Mouse (Mus musculus): ENCODE data around the gene Aak1. TPM values are rescaled to one million over a fixed set of nuclear protein-coding genes. Genes with fewer than 3 reads are reported as not detected.

The Aak1 gene
- polyA plus RNA-seq, 1 experiment from 2014 or later = 16.6 TPM

DNA sequence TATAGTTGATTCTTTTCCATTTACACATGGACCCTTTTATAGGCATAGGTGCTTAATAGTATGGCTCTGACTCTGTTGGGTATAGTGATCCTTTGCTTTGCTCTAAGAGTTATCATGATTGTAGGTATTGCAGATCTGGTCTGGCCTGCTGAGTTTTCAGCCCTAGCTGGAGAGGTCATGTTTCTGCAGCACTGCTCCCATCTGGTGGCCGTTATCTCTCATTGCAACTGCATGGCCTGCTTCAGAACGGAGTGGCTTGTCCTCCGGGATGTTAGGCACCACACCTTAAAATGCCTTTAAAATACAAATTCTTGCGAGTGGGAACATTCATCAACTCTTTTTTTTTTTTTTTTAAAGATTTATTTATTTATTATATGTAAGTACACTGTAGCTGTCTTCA lies 72.6 kb downstream of the Aak1 start:
- Histone ChIP-seq H3K4me1 (replicated peaks) (peaks cover 35% of the 10 kb centered on the region), H3K4me2 (no peak overlapping the region), H3K27me3 (no peaks in the 10 kb centered on the region), H3K36me3 (peaks cover 15% of the 10 kb centered on the region), H3K4me3 (no peak overlapping the region), H3K27ac (no peak overlapping the region), H3K9me3 (replicated peaks) (no peaks in the 10 kb centered on the region), H3K9ac (no peak overlapping the region)
- 17% methylated on average over 4 of the region's 4 CpGs for WGBS
- no peak for ATAC-seq (replicated peaks; ENCODE audit: insufficient number of reproducible peaks, insufficient read depth, low FRiP score, low read depth)

GRCm38 (mm10) chr6:86924746-86925145 lies 75.4 kb downstream of the Aak1 start:
- WGBS = 88% methylated on average over 4 of the region's 4 CpGs

GRCm38 (mm10) chr6:86934541-86934940 lies 85.2 kb downstream of the Aak1 start:
- Histone ChIP-seq H3K4me2 (no peak overlapping the region), H3K9ac (no peak overlapping the region), H3K9me3 (replicated peaks) (no peaks in the 10 kb centered on the region), H3K27ac (no peak overlapping the region), H3K36me3 (peaks cover 37% of the 10 kb centered on the region), H3K27me3 (no peaks in the 10 kb centered on the region), H3K4me3 (no peak overlapping the region), H3K4me1 (replicated peaks) (no peaks in the 10 kb centered on the region; the same call in 1 of the 2 replicates)
- 64% methylated on average over 5 of the region's 5 CpGs for WGBS
- ATAC-seq (replicated peaks; ENCODE audit: insufficient number of reproducible peaks, insufficient read depth, low FRiP score, low read depth) = no peak

More at GRCm38 (mm10) chr6:86924746-86925145, 75.4 kb downstream of the Aak1 start:
- H3K27ac ChIP-seq = no peak overlapping the region
- no peaks in the 10 kb centered on the region for H3K27me3 ChIP-seq
- no peaks in the 10 kb centered on the region for H3K9me3 ChIP-seq (replicated peaks)
- no peak overlapping the region for H3K4me3 ChIP-seq
- H3K4me2 ChIP-seq = no peak overlapping the region
- H3K4me1 ChIP-seq (replicated peaks) = peaks cover 7% of the 10 kb centered on the region
- H3K36me3 ChIP-seq = peaks cover 31% of the 10 kb centered on the region
- ATAC-seq (replicated peaks; ENCODE audit: insufficient number of reproducible peaks, insufficient read depth, low FRiP score, low read depth) = no peak
- no peak overlapping the region for H3K9ac ChIP-seq

- Histone ChIP-seq H3K4me1 (replicated peaks) (peaks cover 4% of the 10 kb centered on the region; the same call in 1 of the 2 replicates), H3K4me3 (no peak overlapping the region), H3K4me2 (no peak overlapping the region), H3K9me3 (replicated peaks) (no peaks in the 10 kb centered on the region), H3K27ac (no peak overlapping the region), H3K27me3 (no peaks in the 10 kb centered on the region), H3K9ac (no peak overlapping the region), H3K36me3 (peaks cover 58% of the 10 kb centered on the region)
- ATAC-seq (replicated peaks; ENCODE audit: insufficient number of reproducible peaks, insufficient read depth, low FRiP score, low read depth) = no peak
- 51% methylated on average over 7 of the region's 7 CpGs for WGBS
Measured at GRCm38 (mm10) chr6:86939797-86940196, 90.5 kb downstream of the Aak1 start.

DNA sequence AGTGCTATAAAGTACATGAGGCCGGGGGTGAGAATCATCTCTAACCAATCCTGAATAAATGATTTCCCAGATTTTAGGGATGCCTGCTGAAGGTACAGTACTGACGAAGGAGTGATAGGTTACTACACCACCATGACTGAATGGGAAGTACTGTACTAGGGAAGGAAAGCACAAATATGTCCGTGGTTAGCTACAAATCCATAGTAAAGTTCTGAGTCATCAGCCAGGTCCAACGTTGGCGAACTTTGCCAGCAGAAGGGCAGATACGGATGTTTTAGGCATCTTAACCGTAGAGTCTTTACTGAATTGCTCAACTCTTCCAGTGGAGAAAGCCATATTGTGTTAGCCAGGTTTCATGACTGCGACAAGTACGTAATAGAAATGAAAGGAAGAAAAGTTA lies 91.6 kb downstream of the Aak1 start:
- peaks cover 4% of the 10 kb centered on the region; the same call in 1 of the 2 replicates for H3K4me1 ChIP-seq (replicated peaks)
- WGBS = 93% methylated on average over 9 of the region's 9 CpGs
- no peaks in the 10 kb centered on the region for H3K27me3 ChIP-seq
- no peak for ATAC-seq (replicated peaks; ENCODE audit: insufficient number of reproducible peaks, insufficient read depth, low FRiP score, low read depth)
- H3K27ac ChIP-seq = no peak overlapping the region
- H3K9me3 ChIP-seq (replicated peaks) = no peaks in the 10 kb centered on the region
- H3K9ac ChIP-seq = no peak overlapping the region
- no peak overlapping the region for H3K4me2 ChIP-seq
- peaks cover 59% of the 10 kb centered on the region for H3K36me3 ChIP-seq
- H3K4me3 ChIP-seq = no peak overlapping the region

DNA sequence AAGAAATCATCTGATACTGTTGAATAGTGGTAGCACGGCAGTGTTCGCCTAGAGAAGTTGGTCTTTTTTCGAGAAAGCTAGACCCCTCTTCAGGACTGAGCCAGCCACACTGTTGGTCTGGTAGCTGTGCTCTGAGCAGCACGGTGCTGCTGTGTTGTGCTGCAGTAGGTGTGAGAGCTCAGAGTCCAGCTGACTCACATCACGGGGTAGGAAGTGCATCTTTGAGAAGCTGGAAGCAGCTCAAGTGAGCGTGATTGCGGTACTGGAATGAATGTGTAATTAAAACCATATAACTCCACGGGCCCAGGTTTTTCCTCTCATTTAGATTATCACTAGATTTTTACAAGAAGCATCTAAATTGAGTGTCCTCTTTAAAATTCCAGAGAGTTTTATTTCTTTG lies 97.8 kb downstream of the Aak1 start:
- Histone ChIP-seq H3K4me2 (no peak overlapping the region), H3K4me3 (no peak overlapping the region), H3K4me1 (replicated peaks) (no peaks in the 10 kb centered on the region), H3K9ac (no peak overlapping the region), H3K9me3 (replicated peaks) (no peaks in the 10 kb centered on the region), H3K36me3 (peaks cover 55% of the 10 kb centered on the region), H3K27me3 (no peaks in the 10 kb centered on the region), H3K27ac (no peak overlapping the region)
- no peak for ATAC-seq (replicated peaks; ENCODE audit: insufficient number of reproducible peaks, insufficient read depth, low FRiP score, low read depth)
- WGBS = 79% methylated on average over 8 of the region's 8 CpGs

GRCm38 (mm10) chr6:86948746-86949145 lies 99.4 kb downstream of the Aak1 start:
- Histone ChIP-seq H3K27ac (no peak overlapping the region), H3K9ac (no peak overlapping the region), H3K36me3 (peaks cover 62% of the 10 kb centered on the region), H3K27me3 (no peaks in the 10 kb centered on the region), H3K4me1 (replicated peaks) (no peaks in the 10 kb centered on the region), H3K4me2 (no peak overlapping the region), H3K4me3 (no peak overlapping the region), H3K9me3 (replicated peaks) (no peaks in the 10 kb centered on the region)
- ATAC-seq (replicated peaks; ENCODE audit: insufficient number of reproducible peaks, insufficient read depth, low FRiP score, low read depth) = no peak
- WGBS = 89% methylated on average over 2 of the region's 2 CpGs

- no peak overlapping the region for H3K4me2 ChIP-seq
- peaks cover 60% of the 10 kb centered on the region for H3K36me3 ChIP-seq
- no peak for ATAC-seq (replicated peaks; ENCODE audit: insufficient number of reproducible peaks, insufficient read depth, low FRiP score, low read depth)
- no peaks in the 10 kb centered on the region for H3K9me3 ChIP-seq (replicated peaks)
- 68% methylated on average over 1 of the region's 1 CpGs for whole genome bisulfite sequencing
- H3K9ac ChIP-seq = no peak overlapping the region
- H3K4me1 ChIP-seq (replicated peaks) = no peaks in the 10 kb centered on the region
- no peaks in the 10 kb centered on the region for H3K27me3 ChIP-seq
- no peak overlapping the region for H3K27ac ChIP-seq
- H3K4me3 ChIP-seq = no peak overlapping the region
Measured at GRCm38 (mm10) chr6:86950141-86950540, 100.8 kb downstream of the Aak1 start.

DNA sequence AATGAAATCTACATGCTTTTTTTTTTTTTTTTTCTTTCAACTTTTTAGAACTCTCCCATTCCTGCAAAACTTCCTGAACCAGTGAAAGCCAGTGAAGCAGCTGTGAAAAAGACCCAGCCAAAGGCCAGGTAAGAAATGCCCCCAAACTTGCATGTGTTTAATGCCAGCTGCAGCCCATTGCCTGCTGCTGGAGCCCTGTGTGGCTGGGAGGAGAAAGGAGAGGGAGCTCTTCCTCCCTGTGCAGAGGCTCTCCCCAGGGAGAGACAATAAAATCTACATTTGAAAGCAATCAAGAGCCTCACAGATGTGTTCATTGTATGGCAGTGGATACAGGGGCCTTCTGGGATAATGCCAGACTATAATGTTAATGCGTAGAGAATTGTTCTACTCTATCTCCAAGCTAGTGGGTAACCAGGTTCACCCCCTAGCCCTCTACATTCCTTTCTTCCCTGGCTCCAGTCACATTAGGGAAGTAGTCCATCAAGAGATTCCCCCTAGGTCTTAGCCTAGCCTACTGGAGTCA lies 101.5 kb downstream of the Aak1 start:
- Histone ChIP-seq H3K36me3 (peaks cover 56% of the 10 kb centered on the region), H3K9ac (no peak overlapping the region)

GRCm38 (mm10) chr6:86955741-86956140 lies 106.4 kb downstream of the Aak1 start:
- Histone ChIP-seq H3K27me3 (no peaks in the 10 kb centered on the region), H3K9ac (no peak overlapping the region), H3K36me3 (peaks cover 72% of the 10 kb centered on the region), H3K27ac (no peak overlapping the region), H3K4me1 (replicated peaks) (no peaks in the 10 kb centered on the region), H3K9me3 (replicated peaks) (no peaks in the 10 kb centered on the region), H3K4me3 (no peak overlapping the region), H3K4me2 (no peak overlapping the region)
- ATAC-seq (replicated peaks; ENCODE audit: insufficient number of reproducible peaks, insufficient read depth, low FRiP score, low read depth) = no peak
- 75% methylated on average over 3 of the region's 3 CpGs for WGBS

More for the DNA sequence above, 101.5 kb downstream of the Aak1 start:
- no peak overlapping the region for H3K4me2 ChIP-seq
- no peaks in the 10 kb centered on the region for H3K4me1 ChIP-seq (replicated peaks)
- no peak overlapping the region for H3K27ac ChIP-seq
- H3K4me3 ChIP-seq = no peak overlapping the region
- H3K9me3 ChIP-seq (replicated peaks) = no peaks in the 10 kb centered on the region
- WGBS = 89% methylated on average over 1 of the region's 1 CpGs
- no peak for ATAC-seq (replicated peaks; ENCODE audit: insufficient number of reproducible peaks, insufficient read depth, low FRiP score, low read depth)
- H3K27me3 ChIP-seq = no peaks in the 10 kb centered on the region

DNA sequence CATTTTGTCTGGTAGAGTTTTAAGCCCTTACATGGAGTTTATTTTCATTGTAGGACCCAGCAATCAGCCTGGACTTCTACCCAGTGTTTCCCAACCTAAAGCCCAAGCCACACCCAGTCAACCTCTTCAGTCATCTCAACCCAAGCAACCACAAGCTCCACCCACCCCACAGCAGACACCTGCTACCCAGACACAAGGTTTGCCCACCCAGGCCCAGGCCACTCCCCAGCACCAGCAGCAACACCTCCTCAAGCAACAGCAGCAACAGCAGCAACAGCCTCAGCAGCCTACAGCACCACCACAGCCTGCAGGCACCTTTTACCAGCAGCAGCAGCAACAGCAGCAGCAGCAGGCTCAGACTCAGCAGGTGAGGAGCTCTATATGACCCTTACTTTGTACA lies 106.9 kb downstream of the Aak1 start:
- H3K9me3 ChIP-seq (replicated peaks) = no peaks in the 10 kb centered on the region
- no peak overlapping the region for H3K4me3 ChIP-seq
- no peak overlapping the region for H3K9ac ChIP-seq
- peaks cover 72% of the 10 kb centered on the region for H3K36me3 ChIP-seq
- H3K4me1 ChIP-seq (replicated peaks) = no peaks in the 10 kb centered on the region
- no peak overlapping the region for H3K27ac ChIP-seq
- no peak for ATAC-seq (replicated peaks; ENCODE audit: insufficient number of reproducible peaks, insufficient read depth, low FRiP score, low read depth)
- no peaks in the 10 kb centered on the region for H3K27me3 ChIP-seq
- no peak overlapping the region for H3K4me2 ChIP-seq

GRCm38 (mm10) chr6:86959006-86959405 lies 109.7 kb downstream of the Aak1 start:
- no peaks in the 10 kb centered on the region for H3K9me3 ChIP-seq (replicated peaks)
- H3K27me3 ChIP-seq = no peaks in the 10 kb centered on the region
- ATAC-seq (replicated peaks; ENCODE audit: insufficient number of reproducible peaks, insufficient read depth, low FRiP score, low read depth) = no peak
- no peaks in the 10 kb centered on the region for H3K4me1 ChIP-seq (replicated peaks)
- H3K4me2 ChIP-seq = no peak overlapping the region
- peaks cover 67% of the 10 kb centered on the region for H3K36me3 ChIP-seq
- H3K4me3 ChIP-seq = no peak overlapping the region
- H3K27ac ChIP-seq = no peak overlapping the region
- 95% methylated on average over 1 of the region's 1 CpGs for WGBS
- no peak overlapping the region for H3K9ac ChIP-seq
